32 mouse cellular contexts compared by ENCODE assay signal in genomic region chrX:13718283-13718682, GRCm38 (mm10). TPM values are rescaled to one million over a fixed set of nuclear protein-coding genes. Genes with fewer than 3 reads are reported as not detected.
"Had no signal": no experiment of that assay in that cellular context is flagged by ENCODE, and none has a peak within 500 bp of the region (broad histone marks: within the 10 kb centered on the region; RNA-seq: fewer than 3 reads in every experiment).

No protein-coding gene starts in this region.

- ATAC-seq: hindbrain, postnatal 0 days had no signal

- H3K9ac ChIP-seq: heart, embryonic 12.5 days; hindbrain, embryonic 13.5 days; hindbrain, embryonic 15.5 days; limb, embryonic 13.5 days; limb, embryonic 15.5 days had no signal

- DNase-seq: gastrocnemius, adult 2 months; gastrocnemius, postnatal 10 days; gastrocnemius, postnatal 25 days; heart, adult 18-20 months; heart, postnatal 10 days; heart, postnatal 36 days; kidney, adult 18-20 months; kidney, adult 8-10 months; kidney, postnatal 10 days; kidney, postnatal 25 days; layer of hippocampus, adult 9-11 months; layer of hippocampus, postnatal 36 days; left cerebral cortex, postnatal 4 days had no signal

- H3K4me1 ChIP-seq: heart, embryonic 10.5 days; hindbrain, embryonic 13.5 days; hindbrain, embryonic 15.5 days; limb, embryonic 13.5 days; limb, embryonic 15.5 days had no signal

- H3K36me3 ChIP-seq: heart, embryonic 12.5 days; hindbrain, embryonic 13.5 days; limb, embryonic 15.5 days had no signal

- H3K9me3 ChIP-seq: heart, embryonic 10.5 days; heart, embryonic 12.5 days; hindbrain, embryonic 13.5 days; hindbrain, embryonic 15.5 days; limb, embryonic 13.5 days; limb, embryonic 15.5 days had no signal

- H3K27me3 ChIP-seq: heart, embryonic 12.5 days; hindbrain, embryonic 13.5 days; hindbrain, embryonic 15.5 days; limb, embryonic 13.5 days; limb, embryonic 15.5 days had no signal

- H3K27ac ChIP-seq: gastrocnemius, adult 2 months; heart, embryonic 10.5 days; hindbrain, embryonic 13.5 days; hindbrain, embryonic 15.5 days; hindbrain, postnatal 0 days; limb, embryonic 13.5 days; limb, embryonic 15.5 days had no signal

- H3K4me3 ChIP-seq: gastrocnemius, adult 2 months; heart, embryonic 10.5 days; heart, embryonic 12.5 days; hindbrain, embryonic 13.5 days; hindbrain, embryonic 15.5 days; limb, embryonic 13.5 days; limb, embryonic 15.5 days had no signal

- H3K4me2 ChIP-seq: heart, embryonic 12.5 days; hindbrain, embryonic 13.5 days; hindbrain, embryonic 15.5 days; limb, embryonic 13.5 days; limb, embryonic 15.5 days had no signal

RNA-seq across cellular contexts. Expression of gene Gpr82, which starts 57.1 kb away (rescaled TPM):
- total RNA-seq: gastrocnemius, adult 2 months; gastrocnemius, postnatal 10 days; gastrocnemius, postnatal 25 days; gastrocnemius, postnatal 4 days; granulocyte monocyte progenitor cell, adult 5-6 weeks; heart, adult 18-20 months; heart, adult 8-10 months; heart, postnatal 10 days; heart, postnatal 36 days; hematopoietic stem cell, adult 5-6 weeks; hindbrain, postnatal 0 days; layer of hippocampus, adult 18-20 months; layer of hippocampus, adult 8-10 months; layer of hippocampus, postnatal 14 days; layer of hippocampus, postnatal 36 days; left cerebral cortex, adult 18-20 months; left cerebral cortex, adult 8-10 months; left cerebral cortex, postnatal 10 days; left cerebral cortex, postnatal 25 days; left cerebral cortex, postnatal 4 days; liver, adult 2 months had no signal
- polyA plus RNA-seq: liver, adult 2 months had no signal
